Mouse (Mus musculus) E14TG2a.4 (cell line): ENCODE measurements around the gene Obsl1.

Source experiments
- H3K27me3 ChIP-seq: 2 replicates; pipeline ENCODE4 v1.6.1; 2014; ENCODE audit warnings: low read length, control low read depth; ENCODE audit not compliant: insufficient read depth
- H3K36me3 ChIP-seq: 2 replicates; pipeline ENCODE4 v1.6.1; 2014; ENCODE audit warnings: low read length, control low read depth; ENCODE audit not compliant: insufficient read depth
- H3K4me1 ChIP-seq: replicated peaks from 2 replicates; pipeline ENCODE4 v1.6.1; 2014; ENCODE audit warnings: low read depth, low read length, control low read depth
- H3K4me3 ChIP-seq: replicated peaks from 2 replicates; pipeline ENCODE4 v1.5.1; 2014; ENCODE audit warnings: mild to moderate bottlenecking, low read length
- H3K9me3 ChIP-seq: 2 replicates; pipeline ENCODE4 v1.6.1; 2014; ENCODE audit warnings: low read length, control low read depth
- CTCF ChIP-seq: conservative IDR thresholded peaks from 2 replicates; pipeline ENCODE4 v1.5.1; 2014; ENCODE audit warnings: low read length
- NANOG ChIP-seq: IDR thresholded peaks from 2 replicates; pipeline ENCODE4 v1.6.1; 2014; ENCODE audit warnings: borderline replicate concordance, low read length, mixed read lengths
- POU5F1 ChIP-seq: IDR thresholded peaks from 2 replicates; pipeline ENCODE4 v1.6.1; 2014; ENCODE audit warnings: low read length, borderline replicate concordance

The Obsl1 gene

DNA sequence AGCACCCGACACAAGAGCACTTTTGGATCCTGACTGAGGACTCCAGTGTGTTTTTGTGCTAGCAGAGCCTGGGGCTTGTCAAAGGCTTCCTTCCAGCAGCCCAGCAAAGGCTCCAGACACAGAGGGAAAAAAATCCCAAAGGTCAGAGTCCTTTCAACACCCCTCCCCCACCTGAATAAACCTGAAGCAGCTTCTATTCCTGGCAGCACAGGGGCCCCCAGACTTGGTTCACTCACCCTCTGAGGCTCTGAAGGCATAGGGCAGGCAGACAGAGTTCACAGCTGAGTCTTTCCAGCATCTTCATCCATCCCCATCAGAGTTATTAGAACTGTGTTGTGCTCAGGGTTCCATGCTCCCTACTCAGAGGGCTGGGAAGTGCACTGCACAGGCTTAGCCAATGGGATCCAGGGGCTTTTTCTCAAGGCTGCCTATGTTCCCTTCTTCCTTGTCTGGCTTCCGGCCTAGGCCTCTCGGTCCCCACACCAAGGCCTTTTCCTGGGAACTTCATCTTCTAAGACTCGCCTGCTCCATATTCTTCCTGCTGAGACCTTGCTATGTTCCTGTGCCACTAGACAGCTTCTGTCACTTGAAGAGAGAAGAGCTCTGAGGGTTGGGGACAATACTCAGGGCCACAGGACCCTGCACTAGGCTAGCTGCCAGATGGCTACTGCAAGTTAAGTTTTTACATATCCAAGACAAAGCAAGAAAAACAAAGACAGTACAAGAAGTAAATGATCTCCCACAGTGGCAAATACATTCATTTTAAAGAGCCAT lies 5.4 kb upstream of the Obsl1 start:
- TF ChIP-seq CTCF (no peak), NANOG (peak; percentile 61; the same call in 1 of the 2 replicates)

DNA sequence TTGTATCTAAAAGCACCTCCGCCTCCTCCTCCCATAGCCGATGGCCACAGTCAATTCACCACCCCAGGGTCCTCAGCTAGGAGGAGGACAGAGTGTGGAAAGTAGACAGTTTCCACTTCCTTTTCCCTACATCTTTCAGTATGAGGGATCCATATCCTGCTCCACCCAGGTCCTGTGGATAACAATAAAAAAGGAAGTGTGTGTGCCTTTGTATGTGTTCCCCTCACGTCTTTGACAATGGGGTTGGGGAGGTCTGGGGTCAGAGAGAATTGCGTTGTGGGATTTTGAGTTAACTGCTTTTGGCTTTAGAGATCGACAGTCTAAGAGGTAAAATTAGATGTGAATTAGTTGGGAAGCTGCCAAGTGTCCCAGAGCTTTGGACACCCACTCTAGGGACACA lies 3.9 kb upstream of the Obsl1 start:
- peak overlapping the region; percentile 77 for H3K4me3 ChIP-seq
- H3K27me3 ChIP-seq, result peaks cover 31% of the 10 kb centered on the region
- H3K4me1 ChIP-seq, result peaks cover 81% of the 10 kb centered on the region
- H3K9me3 ChIP-seq, result no peaks in the 10 kb centered on the region
- TF ChIP-seq CTCF, result no peak
- TF ChIP-seq NANOG, result no peak
- TF ChIP-seq POU5F1, result no peak
- H3K36me3 ChIP-seq, result 0 out of 2 replicates have a peak, but pooled peaks cover 7% of the 10 kb centered on the region

More for the DNA sequence above, 5.4 kb upstream of the Obsl1 start:
- Histone ChIP-seq H3K4me1 (peaks cover 88% of the 10 kb centered on the region), H3K36me3 (0 out of 2 replicates have a peak, but pooled peaks cover 7% of the 10 kb centered on the region), H3K9me3 (no peaks in the 10 kb centered on the region), H3K4me3 (peak overlapping the region; percentile 77), H3K27me3 (peaks cover 19% of the 10 kb centered on the region)

DNA sequence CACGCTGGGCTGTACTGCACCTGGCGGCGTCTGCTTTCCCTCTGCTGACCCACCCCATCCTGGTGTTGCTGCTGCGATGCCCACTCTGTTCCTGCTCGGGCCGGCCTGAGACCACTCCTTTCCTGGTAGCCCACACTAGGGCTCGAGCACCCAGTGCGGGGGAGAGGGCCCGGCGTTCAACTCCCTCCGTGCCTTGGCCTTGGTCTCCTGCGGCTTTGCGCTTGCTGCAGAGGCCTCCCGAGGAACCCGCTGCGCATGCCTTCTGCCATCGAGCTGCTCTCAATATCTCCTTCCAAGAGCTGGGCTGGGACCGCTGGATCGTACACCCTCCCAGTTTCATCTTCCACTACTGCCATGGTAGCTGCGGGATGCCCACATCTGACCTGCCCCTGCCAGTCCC lies 3.3 kb upstream of the Obsl1 start:
- Histone ChIP-seq H3K27me3 (peaks cover 37% of the 10 kb centered on the region), H3K9me3 (no peaks in the 10 kb centered on the region), H3K4me1 (peaks cover 82% of the 10 kb centered on the region), H3K4me3 (peak overlapping the region; percentile 77), H3K36me3 (0 out of 2 replicates have a peak, but pooled peaks cover 7% of the 10 kb centered on the region)
- TF ChIP-seq POU5F1, result no peak
- no peak for TF ChIP-seq CTCF
- TF ChIP-seq NANOG, result no peak

DNA sequence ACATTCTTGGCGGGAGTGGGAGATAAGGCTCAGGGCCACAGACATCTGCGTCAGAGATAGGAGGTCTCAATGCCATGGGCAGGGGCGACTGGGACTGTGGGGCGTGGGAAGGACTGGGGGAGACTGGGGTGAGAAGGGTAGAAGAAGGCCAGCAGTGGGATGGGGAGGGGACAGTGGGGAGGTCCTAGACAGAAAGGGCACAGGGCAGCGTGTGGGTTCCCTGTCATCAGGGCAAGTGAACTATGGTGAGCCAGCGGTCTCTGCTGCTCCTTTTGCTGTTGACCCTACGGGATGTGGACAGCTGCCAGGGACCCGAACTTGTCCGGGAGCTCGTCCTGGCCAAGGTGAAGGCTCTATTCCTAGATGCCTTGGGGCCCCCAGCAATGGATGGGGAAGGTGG lies 754 bp upstream of the Obsl1 start, which contains the start of gene Inha:
Gene Inha (plus strand): TSS at position 72 of the 400 bp plus-strand sequence.
- H3K27me3 ChIP-seq, result peaks cover 53% of the 10 kb centered on the region
- H3K4me3 ChIP-seq, result peak within 1 kb of the TSS; percentile 86
- TF ChIP-seq NANOG (no peak), CTCF (no peak), POU5F1 (no peak)
- H3K9me3 ChIP-seq, result no peaks in the 10 kb centered on the region
- H3K4me1 ChIP-seq, result peaks cover 87% of the 10 kb centered on the region
- H3K36me3 ChIP-seq, result peaks cover 13% of the 10 kb centered on the region

DNA sequence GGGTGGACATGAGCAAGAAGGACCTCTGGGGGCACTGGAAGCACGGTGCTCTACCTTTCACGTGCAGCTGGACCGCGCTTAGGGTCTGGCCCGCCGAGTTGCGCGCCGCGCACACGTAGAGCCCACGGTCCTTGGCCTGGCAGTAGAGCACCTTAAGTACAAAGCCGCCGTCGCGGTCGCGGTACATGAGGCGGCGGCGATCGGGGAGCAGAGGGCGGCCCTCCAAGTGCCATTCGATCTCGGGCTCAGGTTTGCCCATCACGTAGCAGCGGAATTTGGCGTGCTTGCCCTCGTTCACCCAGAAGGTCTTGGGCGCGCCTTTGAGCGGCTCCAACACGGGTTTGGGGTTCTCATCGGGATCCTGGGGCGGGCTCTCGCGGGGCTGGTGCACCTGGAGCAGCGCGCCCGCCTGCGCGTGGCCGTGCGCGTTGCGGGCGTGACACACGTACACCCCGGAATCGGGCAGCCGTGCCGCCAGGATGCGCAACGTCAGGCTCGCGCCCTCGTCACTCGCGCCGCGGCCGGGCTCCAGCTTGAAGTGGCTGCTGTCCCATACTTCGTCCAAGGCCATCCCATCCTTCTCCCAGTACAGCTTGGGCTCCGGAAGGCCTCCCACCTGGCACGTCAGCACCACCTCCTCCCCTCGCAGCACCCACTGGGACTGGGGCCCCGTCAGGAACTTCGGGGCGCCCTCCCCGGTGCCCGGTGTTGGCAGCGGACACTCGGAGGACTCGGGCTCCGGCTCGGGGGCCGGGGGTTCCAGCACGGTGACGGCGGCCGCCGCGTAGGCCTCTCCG lies 895 bp downstream of the Obsl1 start:
- Histone ChIP-seq H3K27me3 (peaks cover 53% of the 10 kb centered on the region), H3K36me3 (peaks cover 30% of the 10 kb centered on the region), H3K4me3 (peak overlapping the region; percentile 86), H3K4me1 (peaks cover 75% of the 10 kb centered on the region), H3K9me3 (no peaks in the 10 kb centered on the region)
- TF ChIP-seq CTCF (no peak), POU5F1 (no peak), NANOG (no peak)

DNA sequence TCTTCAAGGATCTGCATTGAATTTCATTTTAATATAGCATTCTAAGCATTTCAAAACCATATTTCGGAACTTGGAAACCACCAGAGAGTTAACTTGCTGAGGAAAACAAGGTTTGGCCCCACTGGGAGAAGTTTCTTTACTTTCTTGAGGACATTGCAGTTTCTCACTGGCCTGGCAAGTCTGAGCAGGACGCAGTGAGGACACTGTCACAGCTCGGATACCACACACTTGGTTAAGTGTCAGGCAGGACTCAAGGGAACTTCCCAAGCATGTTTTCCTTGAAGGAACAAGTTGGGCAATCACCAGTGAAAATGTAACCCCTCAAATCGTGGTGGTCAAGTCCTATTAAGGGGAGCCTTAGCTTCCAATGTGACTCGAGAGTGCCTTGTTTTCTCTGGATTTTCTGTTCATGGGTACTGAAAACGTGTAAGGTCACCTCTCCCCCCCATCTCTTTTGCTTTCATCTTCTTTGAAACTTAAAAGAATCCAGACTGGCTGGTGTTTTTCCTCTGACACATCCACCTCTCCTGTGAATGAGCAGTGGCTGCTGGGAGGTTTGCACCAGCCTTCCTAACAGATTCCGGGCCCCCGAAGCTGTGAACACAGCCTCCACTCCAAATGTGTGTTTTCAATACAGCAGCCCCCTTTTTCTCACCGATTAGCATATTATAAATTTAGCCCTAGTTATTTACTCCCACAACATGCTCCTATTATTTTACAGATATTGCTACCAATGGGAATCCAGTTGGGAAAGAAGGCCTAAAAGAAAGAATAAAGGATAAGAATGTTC lies 1.8 kb downstream of the Obsl1 start:
- Histone ChIP-seq H3K27me3 (peaks cover 52% of the 10 kb centered on the region), H3K4me3 (peak overlapping the region; percentile 86), H3K36me3 (peaks cover 39% of the 10 kb centered on the region), H3K9me3 (no peaks in the 10 kb centered on the region), H3K4me1 (peaks cover 73% of the 10 kb centered on the region)
- TF ChIP-seq NANOG, result no peak
- no peak for TF ChIP-seq CTCF

DNA sequence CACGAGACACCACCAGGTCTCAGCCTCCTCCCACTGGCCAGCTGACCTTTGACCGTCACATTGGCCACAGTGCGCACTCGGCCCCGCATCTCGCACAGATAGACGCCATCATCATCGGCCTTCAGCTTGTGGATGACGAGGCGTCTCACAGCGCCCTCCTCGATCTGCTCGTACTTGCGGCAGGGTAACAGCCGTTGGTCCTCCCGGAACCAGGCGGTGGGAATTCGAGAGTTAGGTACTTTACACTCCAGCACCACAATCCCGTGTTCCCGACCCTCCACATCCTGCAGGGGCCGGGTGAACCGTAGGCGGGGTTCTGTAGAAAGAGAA lies 2.6 kb downstream of the Obsl1 start:
- Histone ChIP-seq H3K4me3 (peak overlapping the region; percentile 86), H3K36me3 (peaks cover 47% of the 10 kb centered on the region), H3K9me3 (no peaks in the 10 kb centered on the region), H3K27me3 (peaks cover 48% of the 10 kb centered on the region), H3K4me1 (peaks cover 69% of the 10 kb centered on the region)
- no peak for TF ChIP-seq CTCF
- no peak for TF ChIP-seq NANOG
- no peak for TF ChIP-seq POU5F1
